Mouse (Mus musculus) intestine, postnatal 0 days (tissue): Measurements from ENCODE around the gene Heatr6. TPM values are rescaled to one million over a fixed set of nuclear protein-coding genes. Genes with fewer than 3 reads are reported as not detected.

Source experiments
- ATAC-seq: fragments of 200-750 bp; cut with Nextera tagmentation; 2 replicates; pipeline ENCODE4 v1.8.0; 2017; ENCODE audit warnings: mild to moderate bottlenecking, moderate TSS enrichment, moderate library complexity
- H3K27ac ChIP-seq: fragments of 300-500 bp; sonication (generic); 2 replicates; pipeline ENCODE4 v1.5.1; 2014; ENCODE audit warnings: mild to moderate bottlenecking, low read depth, low read length, moderate library complexity
- H3K27me3 ChIP-seq: fragments of 300-500 bp; sonication (generic); replicated peaks from 2 replicates; pipeline ENCODE4 v1.6.1; 2014; ENCODE audit warnings: low read length, mixed read lengths; ENCODE audit not compliant: control insufficient read depth, insufficient read depth
- H3K36me3 ChIP-seq: fragments of 300-500 bp; sonication (generic); 2 replicates; pipeline ENCODE4 v1.6.1; 2014; ENCODE audit warnings: mild to moderate bottlenecking, moderate library complexity; ENCODE audit not compliant: control insufficient read depth, insufficient read depth
- H3K4me1 ChIP-seq: fragments of 300-500 bp; sonication (generic); replicated peaks from 2 replicates; pipeline ENCODE4 v1.6.1; 2014; ENCODE audit warnings: antibody characterized with exemption, low read length, mixed read lengths; ENCODE audit not compliant: control insufficient read depth, insufficient read depth
- H3K4me2 ChIP-seq: fragments of 300-500 bp; sonication (generic); replicated peaks from 2 replicates; pipeline ENCODE4 v1.6.1; 2014; ENCODE audit warnings: low read depth, mild to moderate bottlenecking, moderate library complexity
- H3K4me3 ChIP-seq: fragments of 300-500 bp; sonication (generic); 2 replicates; pipeline ENCODE4 v1.5.1; 2014; ENCODE audit warnings: low read depth, low read length
- H3K9ac ChIP-seq: fragments of 300-500 bp; sonication (generic); 2 replicates; pipeline ENCODE4 v1.6.1; 2014; ENCODE audit warnings: mild to moderate bottlenecking, low read depth, low read length
- H3K9me3 ChIP-seq: fragments of 300-500 bp; sonication (generic); 2 replicates; pipeline ENCODE4 v1.6.1; 2016; ENCODE audit warnings: mixed run types; ENCODE audit not compliant: control insufficient read depth
- CTCF ChIP-seq: sonication (generic); IDR thresholded peaks from 2 replicates; pipeline ENCODE4 v1.5.1; 2016; ENCODE audit warnings: low read depth, mild to moderate bottlenecking, control low read depth, antibody characterized with exemption, moderate library complexity
- WGBS: fragments of 180-500 bp; shearing (Covaris S2); extraction: QIAGEN DNeasy Blood & Tissue Kit; methylation state at CpG from one replicate; pipeline ENCODE4 v1.1.7; 2014; 5-methylcytosine and 5-hydroxymethylcytosine counted together
- polyA plus RNA-seq: library from polyadenylated mRNA; unstranded; fragments of >200 nt; fragmentation: Nextera tagmentation; extraction: Ambion mirVana; gene quantifications from 2 replicates; pipeline ENCODE4 v1.2.1, GENCODE M21; 2015

Heatr6 gene
- polyA plus RNA-seq, 1 experiment from 2014 or later = 7.7 TPM

DNA sequence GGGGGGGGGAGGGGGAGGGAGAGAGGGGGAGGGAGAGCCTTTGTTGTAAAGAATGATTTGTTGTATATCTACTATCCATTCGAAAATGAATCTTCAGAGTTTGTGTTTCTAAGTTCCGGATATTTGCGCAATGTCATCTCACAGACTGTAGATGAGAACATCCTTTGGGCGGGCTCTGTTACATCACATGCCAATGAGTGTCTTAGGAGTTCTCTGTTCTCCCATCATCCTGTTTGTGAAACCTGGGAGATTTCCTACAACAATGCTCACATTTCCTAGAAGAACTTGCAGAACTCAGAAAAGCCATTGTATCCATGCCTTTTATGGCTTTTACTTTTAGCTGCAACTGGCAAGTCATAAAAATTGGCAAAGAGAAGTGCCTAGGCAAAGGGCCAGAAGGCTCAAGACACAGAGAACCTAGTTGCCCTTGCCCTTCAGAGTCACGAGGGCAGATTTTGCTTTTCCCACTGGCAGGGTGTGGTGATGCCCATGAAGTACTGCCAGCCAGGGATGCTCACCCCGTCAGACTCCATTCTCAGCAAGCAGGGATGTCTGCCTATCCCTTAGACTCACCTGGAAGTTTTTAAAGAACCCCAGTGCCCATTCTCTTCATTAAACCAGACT lies 36.3 kb upstream of the Heatr6 start:
- no peaks in the 10 kb centered on the region for H3K9me3 ChIP-seq
- WGBS = 81% methylated on average over 6 of the region's 6 CpGs
- H3K36me3 ChIP-seq = no peaks in the 10 kb centered on the region
- TF ChIP-seq CTCF = no peak
- H3K4me3 ChIP-seq = no peak overlapping the region
- no peaks in the 10 kb centered on the region for H3K4me1 ChIP-seq
- H3K27me3 ChIP-seq = no peaks in the 10 kb centered on the region
- H3K4me2 ChIP-seq = no peak overlapping the region
- H3K27ac ChIP-seq = no peak overlapping the region
- ATAC-seq = no peak
- H3K9ac ChIP-seq = no peak overlapping the region

- no peak for ATAC-seq
- Histone ChIP-seq H3K4me2 (no peak overlapping the region), H3K36me3 (no peaks in the 10 kb centered on the region), H3K27ac (no peak overlapping the region), H3K4me3 (no peak overlapping the region), H3K9me3 (no peaks in the 10 kb centered on the region), H3K27me3 (no peaks in the 10 kb centered on the region; the same call in 1 of the 2 replicates), H3K9ac (no peak overlapping the region), H3K4me1 (no peaks in the 10 kb centered on the region)
- TF ChIP-seq CTCF = no peak
Observed at GRCm38 (mm10) chr11:83720766-83721165, 32.7 kb upstream of the Heatr6 start.

- 59% methylated on average over 3 of the region's 3 CpGs for WGBS
Observed at GRCm38 (mm10) chr11:83728757-83729432, 24.6 kb upstream of the Heatr6 start.

DNA sequence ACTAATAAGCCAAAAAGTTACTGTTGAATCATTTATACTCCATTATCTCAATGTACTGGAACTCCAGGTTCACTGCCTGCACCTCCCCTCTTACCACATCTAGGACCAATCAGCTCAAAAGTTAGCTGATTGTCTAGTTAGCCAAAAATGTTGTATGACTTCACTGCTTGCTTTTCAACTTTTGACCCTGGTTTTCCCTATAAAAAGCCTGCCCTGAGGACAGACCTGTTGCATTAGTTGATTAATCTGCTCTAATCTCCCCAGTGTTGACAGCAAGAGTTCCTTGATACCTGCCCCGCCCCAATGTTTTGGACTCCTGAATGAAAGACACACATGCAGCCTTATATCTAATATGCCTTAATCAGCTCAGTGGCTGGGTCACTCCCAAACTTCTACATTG lies 22.4 kb upstream of the Heatr6 start:
- no peak for ATAC-seq
- H3K36me3 ChIP-seq = no peaks in the 10 kb centered on the region
- H3K27ac ChIP-seq = no peak overlapping the region
- no peak overlapping the region for H3K9ac ChIP-seq
- H3K4me3 ChIP-seq = no peak overlapping the region
- no peak for TF ChIP-seq CTCF
- H3K27me3 ChIP-seq = no peaks in the 10 kb centered on the region
- H3K4me1 ChIP-seq = no peaks in the 10 kb centered on the region
- WGBS = 89% methylated on average over 1 of the region's 1 CpGs
- no peak overlapping the region for H3K4me2 ChIP-seq
- H3K9me3 ChIP-seq = no peaks in the 10 kb centered on the region

More at GRCm38 (mm10) chr11:83728757-83729432, 24.6 kb upstream of the Heatr6 start:
- H3K9me3 ChIP-seq = no peaks in the 10 kb centered on the region
- no peak overlapping the region for H3K9ac ChIP-seq
- H3K4me2 ChIP-seq = no peak overlapping the region
- no peak for ATAC-seq
- no peaks in the 10 kb centered on the region for H3K36me3 ChIP-seq
- no peak overlapping the region for H3K4me3 ChIP-seq
- peak; percentile 74 for TF ChIP-seq CTCF
- H3K27me3 ChIP-seq = no peaks in the 10 kb centered on the region
- H3K27ac ChIP-seq = no peak overlapping the region
- H3K4me1 ChIP-seq = no peaks in the 10 kb centered on the region

GRCm38 (mm10) chr11:83733071-83733640 lies 20.3 kb upstream of the Heatr6 start:
- WGBS = 80% methylated on average over 5 of the region's 5 CpGs
- peak; percentile 41; the same call in 1 of the 2 replicates for TF ChIP-seq CTCF
- no peak overlapping the region for H3K4me3 ChIP-seq
- no peak overlapping the region for H3K9ac ChIP-seq
- no peak for ATAC-seq
- no peak overlapping the region for H3K4me2 ChIP-seq
- H3K9me3 ChIP-seq = no peaks in the 10 kb centered on the region
- no peaks in the 10 kb centered on the region for H3K36me3 ChIP-seq
- H3K27me3 ChIP-seq = no peaks in the 10 kb centered on the region
- H3K27ac ChIP-seq = no peak overlapping the region
- no peaks in the 10 kb centered on the region for H3K4me1 ChIP-seq

DNA sequence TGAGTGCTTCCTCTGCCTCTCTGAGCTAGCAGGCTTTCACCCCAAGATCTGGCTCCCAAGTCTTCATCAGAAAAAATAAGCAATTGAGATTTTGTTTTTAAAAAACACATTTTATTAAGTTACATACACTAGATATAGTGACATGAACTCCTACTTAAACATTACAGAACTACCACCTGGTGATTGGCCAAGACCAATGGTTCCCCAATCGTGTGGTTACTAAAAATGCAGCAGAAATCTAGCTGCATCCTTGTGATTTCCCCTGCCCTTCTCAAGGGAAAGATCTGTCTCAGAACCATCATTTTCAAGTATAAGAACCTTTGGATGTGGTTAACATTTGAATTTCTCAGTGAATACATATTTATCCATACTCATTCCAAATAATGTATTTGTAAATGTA lies 19.3 kb upstream of the Heatr6 start:
- H3K4me1 ChIP-seq = no peaks in the 10 kb centered on the region
- no peak overlapping the region for H3K4me3 ChIP-seq
- no peaks in the 10 kb centered on the region for H3K27me3 ChIP-seq
- H3K9me3 ChIP-seq = no peaks in the 10 kb centered on the region
- no peak for ATAC-seq
- H3K4me2 ChIP-seq = no peak overlapping the region
- H3K27ac ChIP-seq = no peak overlapping the region
- no peaks in the 10 kb centered on the region for H3K36me3 ChIP-seq
- no peak for TF ChIP-seq CTCF
- 69% methylated on average over 1 of the region's 1 CpGs for WGBS
- no peak overlapping the region for H3K9ac ChIP-seq
